Mouse (Mus musculus): ENCODE results near the gene Tpcn2. TPM values are rescaled to one million over a fixed set of nuclear protein-coding genes. Genes with fewer than 3 reads are reported as not detected.

Tpcn2 gene
- total and polyA plus RNA-seq, 3 experiments: 3.7 to 7.3 (median 7.2) TPM

DNA sequence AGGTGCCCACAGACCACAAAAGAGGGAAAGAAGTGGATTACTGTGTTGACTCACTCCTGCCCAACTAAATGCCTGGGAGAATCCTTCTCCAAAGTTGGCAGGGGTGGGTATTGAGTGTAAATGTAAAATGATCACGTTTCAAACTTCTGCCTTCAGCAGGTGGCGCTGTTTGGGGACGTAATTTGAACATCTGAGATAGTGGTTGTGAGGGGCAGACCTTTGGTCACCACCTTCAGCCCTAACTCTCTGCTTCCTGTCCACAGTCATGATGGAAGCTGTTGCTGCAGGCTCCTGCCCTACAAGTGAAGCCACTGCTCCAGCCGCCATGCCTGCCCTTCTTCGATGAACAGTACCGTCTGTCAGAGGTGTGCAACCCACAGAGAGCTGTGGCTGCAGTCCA, 10.0 kb upstream of the Tpcn2 start:
- in situ Hi-C loops (cut with MboI; ENCODE audit: low pct_ligation_motif_present, low pct_unique_long_range_greater_than_20kb, low sequenced_read_pairs): no loop called here
- Histone ChIP-seq H3K79me2 (replicated peaks; ENCODE audit: control insufficient read depth, extremely low read depth, insufficient read depth, poor library complexity, severe bottlenecking) (no peaks in the 10 kb centered on the region), H3K36me3 (replicated peaks in 1 of 2; ENCODE audit: control insufficient read depth in 1 of 2, insufficient read depth in 1 of 2, low read length in 1 of 2) (no peaks in the 10 kb centered on the region), H3K4me2 (ENCODE audit: insufficient read depth, low read depth, poor library complexity, severe bottlenecking) (no peak overlapping the region), H3K27ac (ENCODE audit: insufficient read depth, low read depth) (no peak overlapping the region), H3K4me3 (replicated peaks in 1 of 3; ENCODE audit: low read depth in 2 of 3, low read length in 2 of 3, poor library complexity in 1 of 3) (no peak overlapping the region), H3K9ac (ENCODE audit: insufficient read depth, low read depth) (no peak overlapping the region), H3K4me1 (ENCODE audit: control insufficient read depth in 1 of 2, insufficient read depth in 2 of 2) (no peaks in the 10 kb centered on the region), H3K27me3 (replicated peaks) (peaks cover 82% of the 10 kb centered on the region), H3K9me3 (replicated peaks; ENCODE audit: low read length) (no peaks in the 10 kb centered on the region)
- dilution Hi-C loops (cut with MboI; ENCODE audit: extremely low pct_ligation_motif_present, extremely low pct_unique_long_range_greater_than_20kb, low sequenced_read_pairs): no loop called here
- no peak for DNase-seq (ENCODE audit: extremely low read depth)
- TF ChIP-seq RCOR1 (conservative IDR thresholded peaks at IDR 0.05; ENCODE audit: low read depth, low read length) (no peak), JUND (conservative IDR thresholded peaks at IDR 0.05; ENCODE audit: low read depth, low read length) (no peak), RAD21 (IDR thresholded peaks at IDR 0.05; ENCODE audit: low read depth, low read length) (peak; percentile 33), SIN3A (IDR thresholded peaks at IDR 0.05; ENCODE audit: low read length) (no peak), CTCF (conservative IDR thresholded peaks at IDR 0.05 in 1 of 2, IDR thresholded peaks at IDR 0.05 in 1 of 2; ENCODE audit: low read depth in 2 of 2, low read length in 2 of 2) (peak; percentile 30 to 57; a peak in 3 of 4 replicates), MYC (IDR thresholded peaks at IDR 0.05; ENCODE audit: low read depth, low read length) (no peak), BHLHE40 (IDR thresholded peaks at IDR 0.05; ENCODE audit: low read depth, low read length) (peak; percentile 57), USF1 (IDR thresholded peaks at IDR 0.05; ENCODE audit: low read depth, low read length) (no peak), IRF4 (IDR thresholded peaks at IDR 0.05; ENCODE audit: low read depth, low read length) (no peak), MEF2A (IDR thresholded peaks at IDR 0.05; ENCODE audit: borderline replicate concordance, low read depth, low read length) (no peak), PAX5 (IDR thresholded peaks at IDR 0.05; ENCODE audit: low read length) (no peak), ZMIZ1 (IDR thresholded peaks at IDR 0.05; ENCODE audit: low read depth, low read length) (no peak), MXI1 (IDR thresholded peaks at IDR 0.05; ENCODE audit: low read depth, low read length) (no peak), GABPA (IDR thresholded peaks at IDR 0.05; ENCODE audit: insufficient replicate concordance, low read depth, low read length) (no peak), TBP (conservative IDR thresholded peaks at IDR 0.05; ENCODE audit: low read depth, low read length) (no peak), SMC3 (IDR thresholded peaks at IDR 0.05; ENCODE audit: low read depth, low read length) (peak; percentile 64), E2F4 (IDR thresholded peaks at IDR 0.05; ENCODE audit: insufficient replicate concordance, low read depth, low read length) (no peak), MAZ (IDR thresholded peaks at IDR 0.05; ENCODE audit: low read depth, low read length) (no peak)

DNA sequence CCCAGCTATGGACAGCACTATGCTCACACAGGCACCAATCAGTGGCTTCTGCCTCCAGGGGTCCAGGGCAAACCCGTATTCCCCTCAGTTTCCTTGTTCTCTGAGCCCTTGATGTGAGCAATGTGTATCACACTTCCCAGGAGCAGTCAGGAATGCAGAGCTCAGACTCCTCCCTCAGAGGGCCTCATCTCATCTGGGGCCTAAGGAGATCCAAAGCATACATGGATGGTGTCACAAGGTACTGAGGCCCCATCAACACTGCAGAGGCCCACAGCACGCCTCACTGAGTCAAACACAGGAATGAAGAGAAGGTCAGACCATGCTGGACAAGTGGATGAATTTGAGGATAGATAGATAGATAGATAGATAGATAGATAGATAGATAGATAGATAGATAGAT, 8.9 kb upstream of the Tpcn2 start:
- in situ Hi-C loops (cut with MboI; ENCODE audit: low pct_ligation_motif_present, low pct_unique_long_range_greater_than_20kb, low sequenced_read_pairs) (no loop called here), dilution Hi-C loops (cut with MboI; ENCODE audit: extremely low pct_ligation_motif_present, extremely low pct_unique_long_range_greater_than_20kb, low sequenced_read_pairs) (no loop called here)
- no peak for TF ChIP-seq ZC3H11A (IDR thresholded peaks at IDR 0.05; ENCODE audit: low read depth, low read length)
- TF ChIP-seq MAZ (IDR thresholded peaks at IDR 0.05; ENCODE audit: low read depth, low read length): no peak
- TF ChIP-seq TCF12 (IDR thresholded peaks at IDR 0.05; ENCODE audit: low read depth, low read length): no peak
- no peak for TF ChIP-seq RAD21 (IDR thresholded peaks at IDR 0.05; ENCODE audit: low read depth, low read length)
- TF ChIP-seq IRF4 (IDR thresholded peaks at IDR 0.05; ENCODE audit: low read depth, low read length): no peak
- TF ChIP-seq BHLHE40 (IDR thresholded peaks at IDR 0.05; ENCODE audit: low read depth, low read length): no peak
- no peak for TF ChIP-seq PAX5 (IDR thresholded peaks at IDR 0.05; ENCODE audit: low read length)
- TF ChIP-seq NELFE (IDR thresholded peaks at IDR 0.05; ENCODE audit: low read depth, low read length): no peak
- no peak for TF ChIP-seq GABPA (IDR thresholded peaks at IDR 0.05; ENCODE audit: insufficient replicate concordance, low read depth, low read length)
- TF ChIP-seq ZKSCAN1 (IDR thresholded peaks at IDR 0.05; ENCODE audit: borderline replicate concordance, low read depth, low read length): no peak
- TF ChIP-seq UBTF (IDR thresholded peaks at IDR 0.05; ENCODE audit: low read depth, low read length): no peak
- Histone ChIP-seq H3K9me3 (replicated peaks; ENCODE audit: low read length) (no peaks in the 10 kb centered on the region), H3K4me1 (ENCODE audit: control insufficient read depth in 1 of 2, insufficient read depth in 2 of 2) (no peaks in the 10 kb centered on the region), H3K79me2 (replicated peaks; ENCODE audit: control insufficient read depth, extremely low read depth, insufficient read depth, poor library complexity, severe bottlenecking) (no peaks in the 10 kb centered on the region), H3K4me3 (replicated peaks in 1 of 3; ENCODE audit: low read depth in 2 of 3, low read length in 2 of 3, poor library complexity in 1 of 3) (no peak overlapping the region), H3K4me2 (ENCODE audit: insufficient read depth, low read depth, poor library complexity, severe bottlenecking) (no peak overlapping the region), H3K27me3 (replicated peaks) (peaks cover 82% of the 10 kb centered on the region), H3K36me3 (replicated peaks in 1 of 2; ENCODE audit: control insufficient read depth in 1 of 2, insufficient read depth in 1 of 2, low read length in 1 of 2) (no peaks in the 10 kb centered on the region), H3K27ac (ENCODE audit: insufficient read depth, low read depth) (no peak overlapping the region), H3K9ac (ENCODE audit: insufficient read depth, low read depth) (no peak overlapping the region)
- no peak for DNase-seq (ENCODE audit: extremely low read depth)

Measured in CH12.LX (cell line).